Mouse (Mus musculus) forebrain, postnatal 0 days (tissue): ENCODE data around the gene S1pr3. TPM values are rescaled to one million over a fixed set of nuclear protein-coding genes. Genes with fewer than 3 reads are reported as not detected.

Experiments
- ATAC-seq: fragments of 200-750 bp; cut with Nextera tagmentation; 2 replicates; pipeline ENCODE4 v1.8.0; 2017; ENCODE audit warnings: mild to moderate bottlenecking, moderate library complexity
- DNase-seq: peaks from one replicate; pipeline ENCODE4 v3.0.0-alpha.2; 2015
- H3K27ac ChIP-seq: fragments of 300-500 bp; sonication (generic); 2 replicates; pipeline ENCODE4 v1.5.1; 2014; ENCODE audit warnings: low read depth, mild to moderate bottlenecking, antibody characterized with exemption, low read length, moderate library complexity, mixed read lengths
- H3K27me3 ChIP-seq: fragments of 300-500 bp; sonication (generic); 2 replicates; pipeline ENCODE4 v1.6.1; 2014; ENCODE audit warnings: mild to moderate bottlenecking, low read length, mixed read lengths; ENCODE audit not compliant: insufficient read depth
- H3K36me3 ChIP-seq: fragments of 300-500 bp; sonication (generic); 2 replicates; pipeline ENCODE4 v1.6.1; 2014; ENCODE audit warnings: mild to moderate bottlenecking, moderate library complexity; ENCODE audit not compliant: insufficient read depth
- H3K4me1 ChIP-seq: fragments of 300-500 bp; sonication (generic); 2 replicates; pipeline ENCODE4 v1.6.1; 2014; ENCODE audit warnings: antibody characterized with exemption; ENCODE audit not compliant: insufficient read depth
- H3K4me2 ChIP-seq: fragments of 300-500 bp; sonication (generic); 2 replicates; pipeline ENCODE4 v1.6.1; 2014; ENCODE audit warnings: low read depth, mild to moderate bottlenecking, moderate library complexity
- H3K4me3 ChIP-seq: fragments of 300-500 bp; sonication (generic); 2 replicates; pipeline ENCODE4 v1.5.1; 2014; ENCODE audit warnings: low read depth, low read length, mixed read lengths
- H3K9ac ChIP-seq: fragments of 300-500 bp; sonication (generic); 2 replicates; pipeline ENCODE4 v1.6.1; 2014; ENCODE audit warnings: mild to moderate bottlenecking
- H3K9me3 ChIP-seq: fragments of 300-500 bp; sonication (generic); 2 replicates; pipeline ENCODE4 v1.6.1; 2016; ENCODE audit warnings: low read length
- CTCF ChIP-seq: sonication (generic); IDR thresholded peaks from 2 replicates; pipeline ENCODE4 v1.5.1; 2016; ENCODE audit warnings: antibody characterized with exemption, control low read depth, low read depth
- WGBS: fragments of 180-500 bp; shearing (Covaris S2); extraction: QIAGEN DNeasy Blood & Tissue Kit; methylation state at CpG from one replicate; pipeline ENCODE4 v1.1.7; 2014; 5-methylcytosine and 5-hydroxymethylcytosine counted together
- polyA plus RNA-seq: library from polyadenylated mRNA; unstranded; fragments of >200 nt; fragmentation: Nextera tagmentation; extraction: Ambion mirVana; gene quantifications from 2 replicates; pipeline ENCODE4 v1.2.1, GENCODE M21; 2015
- total RNA-seq: library from RNA; depleted of rRNA; stranded (reverse); fragments of >200 nt; gene quantifications from 2 replicates; pipeline ENCODE4 v1.2.3, GENCODE M21; 2014

S1pr3 gene
- total and polyA plus RNA-seq, 2 experiments from 2014 or later: 8.4 to 9.6 TPM

GRCm38 (mm10) chr13:51435146-51435545 lies 26.7 kb downstream of the S1pr3 start:
- Histone ChIP-seq H3K27me3 (no peaks in the 10 kb centered on the region), H3K4me3 (no peak overlapping the region), H3K9ac (no peak overlapping the region), H3K4me1 (no peaks in the 10 kb centered on the region), H3K36me3 (no peaks in the 10 kb centered on the region), H3K4me2 (no peak overlapping the region), H3K27ac (no peak overlapping the region), H3K9me3 (no peaks in the 10 kb centered on the region)
- DNase-seq (no peak), ATAC-seq (no peak)
- WGBS: 89% methylated on average over 2 of the region's 2 CpGs
- TF ChIP-seq CTCF: no peak

GRCm38 (mm10) chr13:51437105-51438085 lies 29.0 kb downstream of the S1pr3 start:
- TF ChIP-seq CTCF: no peak
- H3K4me3 ChIP-seq: no peak overlapping the region
- DNase-seq: no peak
- no peak overlapping the region for H3K4me2 ChIP-seq
- 26% methylated on average over 14 of the region's 14 CpGs for WGBS
- peaks cover 3% of the 10 kb centered on the region for H3K36me3 ChIP-seq
- H3K27ac ChIP-seq: no peak overlapping the region; the same call in 1 of the 2 replicates
- H3K9ac ChIP-seq: no peak overlapping the region
- H3K27me3 ChIP-seq: no peaks in the 10 kb centered on the region
- no peaks in the 10 kb centered on the region for H3K4me1 ChIP-seq
- peak; percentile 67 for ATAC-seq
- no peaks in the 10 kb centered on the region for H3K9me3 ChIP-seq

- H3K27me3 ChIP-seq: no peaks in the 10 kb centered on the region
- H3K27ac ChIP-seq: no peak overlapping the region
- H3K4me1 ChIP-seq: no peaks in the 10 kb centered on the region
- TF ChIP-seq CTCF: no peak
- no peaks in the 10 kb centered on the region for H3K9me3 ChIP-seq
- ATAC-seq (peak; percentile 14; the same call in 1 of the 2 replicates), DNase-seq (no peak)
- H3K4me3 ChIP-seq: no peak overlapping the region
- no peak overlapping the region for H3K4me2 ChIP-seq
- WGBS: 72% methylated on average over 8 of the region's 8 CpGs
- peaks cover 3% of the 10 kb centered on the region for H3K36me3 ChIP-seq
- H3K9ac ChIP-seq: no peak overlapping the region
These were observed 34.5 kb downstream of the S1pr3 start for GRCm38 (mm10) chr13:51442922-51443321.

- H3K4me3 ChIP-seq: no peak overlapping the region
- H3K4me2 ChIP-seq: no peak overlapping the region
- no peak overlapping the region for H3K9ac ChIP-seq
- no peaks in the 10 kb centered on the region for H3K4me1 ChIP-seq
- no peaks in the 10 kb centered on the region for H3K9me3 ChIP-seq
- no peak overlapping the region for H3K27ac ChIP-seq
- WGBS: 66% methylated on average over 4 of the region's 4 CpGs
- no peaks in the 10 kb centered on the region for H3K27me3 ChIP-seq
- H3K36me3 ChIP-seq: peaks cover 2% of the 10 kb centered on the region
- no peak for TF ChIP-seq CTCF
- peak; percentile 42 for DNase-seq
- peak; percentile 88 for ATAC-seq
These were observed 38.1 kb downstream of the S1pr3 start for GRCm38 (mm10) chr13:51446550-51446949.

GRCm38 (mm10) chr13:51456190-51456878 lies 47.9 kb downstream of the S1pr3 start:
- 32% methylated on average over 4 of the region's 4 CpGs for whole genome bisulfite sequencing
- DNase-seq: no peak

GRCm38 (mm10) chr13:51464294-51464693 lies 55.9 kb downstream of the S1pr3 start:
- no peak overlapping the region for H3K27ac ChIP-seq
- no peak for TF ChIP-seq CTCF
- H3K4me2 ChIP-seq: no peak overlapping the region
- no peaks in the 10 kb centered on the region for H3K27me3 ChIP-seq
- no peaks in the 10 kb centered on the region; the same call in 1 of the 2 replicates for H3K36me3 ChIP-seq
- H3K4me1 ChIP-seq: no peaks in the 10 kb centered on the region
- no peak for ATAC-seq
- H3K9ac ChIP-seq: no peak overlapping the region
- no peak overlapping the region for H3K4me3 ChIP-seq
- 88% methylated on average over 4 of the region's 4 CpGs for WGBS
- no peaks in the 10 kb centered on the region for H3K9me3 ChIP-seq
- DNase-seq: no peak

More at GRCm38 (mm10) chr13:51456190-51456878, 47.9 kb downstream of the S1pr3 start:
- H3K27ac ChIP-seq: no peak overlapping the region
- no peaks in the 10 kb centered on the region for H3K9me3 ChIP-seq
- no peaks in the 10 kb centered on the region for H3K36me3 ChIP-seq
- peak; percentile 50; the same call in 1 of the 2 replicates for ATAC-seq
- H3K27me3 ChIP-seq: no peaks in the 10 kb centered on the region
- no peak overlapping the region for H3K9ac ChIP-seq
- no peak overlapping the region for H3K4me2 ChIP-seq
- no peak for TF ChIP-seq CTCF
- no peaks in the 10 kb centered on the region for H3K4me1 ChIP-seq
- no peak overlapping the region for H3K4me3 ChIP-seq
